27 mouse cellular contexts compared by ENCODE assay signal in genomic region chr16:92430731-92431130, GRCm38 (mm10). TPM values are rescaled to one million over a fixed set of nuclear protein-coding genes. Genes with fewer than 3 reads are reported as not detected.
DNase-seq lines count a peak whose midpoint lies in the region; ATAC-seq and TF ChIP-seq lines count a peak whose summit lies in the region.
"Had no signal": no experiment of that assay in that cellular context is flagged by ENCODE, and none has a peak within 500 bp of the region (broad histone marks: within the 10 kb centered on the region; RNA-seq: fewer than 3 reads in every experiment).

No protein-coding gene starts in this region.

- DNase-seq in heart, adult 8-10 months (ENCODE audit: low spot score), result peak; percentile 55
- DNase-seq in heart, postnatal 0 days (ENCODE audit: low spot score), result no peak
- DNase-seq in heart, postnatal 10 days, result no peak
- peak; percentile 35 for DNase-seq in lung, postnatal 14 days
- DNase-seq in skeletal muscle tissue, adult 2 months (ENCODE audit: low read depth, low spot score), result peak; percentile 36
- no peak for DNase-seq in cerebellum, postnatal 10 days
- DNase-seq: adrenal gland, postnatal 14 days; cerebellum, adult 11-12 months; cerebellum, postnatal 14 days; gastrocnemius, postnatal 10 days; kidney, adult 8-10 months; kidney, postnatal 10 days; layer of hippocampus, postnatal 36 days; left cerebral cortex, postnatal 4 days; liver, postnatal 0 days had no signal

- no peak overlapping the region for H3K9ac ChIP-seq in heart, embryonic 11.5 days (ENCODE audit: low read depth, low read length)
- H3K9ac ChIP-seq in heart, postnatal 0 days (replicated peaks; ENCODE audit: low read depth, low read length), result no peak overlapping the region
- H3K9ac ChIP-seq: intestine, embryonic 15.5 days; liver, embryonic 12.5 days; liver, postnatal 0 days; midbrain, embryonic 13.5 days; neural tube, embryonic 13.5 days had no signal

- ATAC-seq in heart, embryonic 11.5 days (replicated peaks; ENCODE audit: insufficient number of reproducible peaks, low FRiP score, low TSS enrichment), result no peak
- no peak for ATAC-seq in heart, postnatal 0 days (ENCODE audit: insufficient read depth, low read depth)
- ATAC-seq: CD4-positive, CD25-positive, alpha-beta regulatory T cell, adult 4 months; forebrain, embryonic 16.5 days; hindbrain, postnatal 0 days; intestine, embryonic 15.5 days; liver, embryonic 12.5 days; liver, postnatal 0 days; midbrain, embryonic 13.5 days had no signal

- TF ChIP-seq CTCF in heart, postnatal 0 days (IDR thresholded peaks at IDR 0.05; ENCODE audit: low read depth), result no peak

- intact Hi-C loops in heart, postnatal 10 days (cut with DNase I), result no loop called here

- WGBS in heart, embryonic 11.5 days (ENCODE audit: insufficient replicate concordance), result 89% methylated on average over 8 of the region's 8 CpGs
- 67% methylated on average over 8 of the region's 8 CpGs for WGBS in heart, postnatal 0 days

- TF ChIP-seq EP300 in heart, postnatal 0 days (IDR thresholded peaks at IDR 0.05; ENCODE audit: low read depth), result no peak

- H3K27me3 ChIP-seq in heart, embryonic 11.5 days (ENCODE audit: control insufficient read depth, insufficient read depth, low read length), result no peaks in the 10 kb centered on the region
- no peaks in the 10 kb centered on the region for H3K27me3 ChIP-seq in heart, postnatal 0 days (ENCODE audit: control insufficient read depth, insufficient read depth, low read length)
- H3K27me3 ChIP-seq: intestine, embryonic 15.5 days; liver, embryonic 12.5 days; midbrain, embryonic 13.5 days; neural tube, embryonic 13.5 days had no signal

- no peak overlapping the region for H3K4me3 ChIP-seq in heart, embryonic 11.5 days (ENCODE audit: low read depth, low read length)
- H3K4me3 ChIP-seq in heart, postnatal 0 days (ENCODE audit: low read depth, low read length), result no peak overlapping the region
- H3K4me3 ChIP-seq: erythroblast, embryonic 14.5 days; intestine, embryonic 15.5 days; liver, embryonic 12.5 days; midbrain, embryonic 13.5 days; neural tube, embryonic 13.5 days had no signal

- peaks cover 65% of the 10 kb centered on the region for H3K4me1 ChIP-seq in heart, embryonic 11.5 days (ENCODE audit: control insufficient read depth, insufficient read depth, low read length)
- H3K4me1 ChIP-seq in heart, postnatal 0 days (ENCODE audit: control insufficient read depth, insufficient read depth), result peaks cover 74% of the 10 kb centered on the region

- no peak overlapping the region for H3K27ac ChIP-seq in heart, embryonic 11.5 days (ENCODE audit: low read depth, low read length)
- peak overlapping the region; percentile 98 for H3K27ac ChIP-seq in heart, postnatal 0 days (ENCODE audit: low read depth)
- H3K27ac ChIP-seq: hindbrain, postnatal 0 days; intestine, embryonic 15.5 days; liver, embryonic 12.5 days; macrophage; midbrain, embryonic 13.5 days; neural tube, embryonic 13.5 days had no signal

- H3K4me2 ChIP-seq in heart, embryonic 11.5 days, result no peak overlapping the region
- H3K4me2 ChIP-seq in heart, postnatal 0 days (ENCODE audit: low read depth, low read length), result no peak overlapping the region
- H3K4me2 ChIP-seq: intestine, embryonic 15.5 days; liver, embryonic 12.5 days; midbrain, embryonic 13.5 days; neural tube, embryonic 13.5 days had no signal

- no peaks in the 10 kb centered on the region for H3K9me3 ChIP-seq in heart, embryonic 11.5 days (replicated peaks; ENCODE audit: control insufficient read depth, low read length)
- no peaks in the 10 kb centered on the region for H3K9me3 ChIP-seq in heart, postnatal 0 days (replicated peaks; ENCODE audit: control insufficient read depth, low read length)
- H3K9me3 ChIP-seq: intestine, embryonic 15.5 days; liver, embryonic 12.5 days; midbrain, embryonic 13.5 days; neural tube, embryonic 13.5 days had no signal

- H3K36me3 ChIP-seq in heart, embryonic 11.5 days (ENCODE audit: control insufficient read depth, insufficient read depth, low read length), result no peaks in the 10 kb centered on the region
- peaks cover 4% of the 10 kb centered on the region; the same call in 1 of the 2 replicates for H3K36me3 ChIP-seq in heart, postnatal 0 days (replicated peaks; ENCODE audit: control insufficient read depth, insufficient read depth, low read length)
- H3K36me3 ChIP-seq: intestine, embryonic 15.5 days had no signal

RNA-seq across cellular contexts. Expression of gene Rcan1, which starts 39.9 kb away (rescaled TPM):
- total RNA-seq in heart, adult 8-10 months (2022), result 100 to 1,000 TPM in 1 of 4 experiments, 10 to 100 TPM in 3; 51.0 to 123 (median 71.2) TPM
- polyA plus RNA-seq in heart, embryonic 11.5 days (2014; fragmentation: Nextera tagmentation; extraction: Ambion mirVana), result 103 and 150 TPM in 2 replicates
- total RNA-seq in heart, postnatal 0 days (2014; rRNA removed; ENCODE audit: low replicate concordance), result 83.7 and 94.7 TPM in 2 replicates
- 52.8 and 64.6 TPM in 2 replicates for polyA plus RNA-seq in heart, postnatal 0 days (2015; fragmentation: Nextera tagmentation; extraction: Ambion mirVana)
- 10 to 100 TPM; 87.4 to 90.2 TPM for total RNA-seq in heart, postnatal 10 days (2021)

RNA-seq across cellular contexts. Expression of gene Clic6, which starts 54.8 kb away (rescaled TPM):
- total RNA-seq in heart, adult 8-10 months (2022), result under 1 TPM; 0.34 to 0.63 (median 0.41) TPM
- polyA plus RNA-seq in heart, embryonic 11.5 days (2014; fragmentation: Nextera tagmentation; extraction: Ambion mirVana), result 0.54 and 0.59 TPM in 2 replicates
- total RNA-seq in heart, postnatal 0 days (2014; rRNA removed; ENCODE audit: low replicate concordance), result 0.38 and 3.6 TPM in 2 replicates
- 1.1 and 1.7 TPM in 2 replicates for polyA plus RNA-seq in heart, postnatal 0 days (2015; fragmentation: Nextera tagmentation; extraction: Ambion mirVana)
- under 1 TPM; 0.12 to 0.29 TPM for total RNA-seq in heart, postnatal 10 days (2021)
- total RNA-seq: granulocyte monocyte progenitor cell, adult 5-6 weeks; megakaryocyte-erythroid progenitor cell, adult 5-6 weeks had no signal
- polyA plus RNA-seq: CD4-positive, CD25-positive, alpha-beta regulatory T cell, adult 4 months; erythroblast, embryonic 14.5 days; macrophage had no signal

Comparison
In these comparisons a context has a peak if more than half of its experiments do, and no peak if none do; other contexts are left out.
1. DNase-seq: peak in heart, adult 8-10 months (single experiment), lung, postnatal 14 days (single experiment) and skeletal muscle tissue, adult 2 months (single experiment); none in heart, postnatal 0 days (single experiment), heart, postnatal 10 days (0 of 2) and cerebellum, postnatal 10 days (0 of 2).